Mouse (Mus musculus): Measurements from ENCODE around the gene Ebf1. TPM values are rescaled to one million over a fixed set of nuclear protein-coding genes. Genes with fewer than 3 reads are reported as not detected.

The Ebf1 gene
- total RNA-seq, 2 experiments from 2014 or later, result 7.6 to 21.0 TPM

- no peak for ATAC-seq (replicated peaks; ENCODE audit: low FRiP score, poor library complexity, severe bottlenecking)
Measured at GRCm38 (mm10) chr11:44764988-44765387, 147.9 kb downstream of the Ebf1 start.

GRCm38 (mm10) chr11:44766246-44766645 is 149.1 kb downstream of the Ebf1 start:
- no peak for ATAC-seq (replicated peaks; ENCODE audit: low FRiP score, poor library complexity, severe bottlenecking)

GRCm38 (mm10) chr11:44767322-44767721 is 150.2 kb downstream of the Ebf1 start:
- ATAC-seq (replicated peaks; ENCODE audit: low FRiP score, poor library complexity, severe bottlenecking), result no peak

- ATAC-seq (replicated peaks; ENCODE audit: low FRiP score, poor library complexity, severe bottlenecking), result no peak
Measured at GRCm38 (mm10) chr11:44768346-44768745, 151.2 kb downstream of the Ebf1 start.

GRCm38 (mm10) chr11:44770989-44771564 is 154.0 kb downstream of the Ebf1 start:
- no peak for ATAC-seq (replicated peaks; ENCODE audit: low FRiP score, poor library complexity, severe bottlenecking)

- ATAC-seq (replicated peaks; ENCODE audit: low FRiP score, poor library complexity, severe bottlenecking), result no peak
Measured at GRCm38 (mm10) chr11:44774411-44774810, 157.3 kb downstream of the Ebf1 start.

GRCm38 (mm10) chr11:44775549-44775948 is 158.4 kb downstream of the Ebf1 start:
- no peak for ATAC-seq (replicated peaks; ENCODE audit: low FRiP score, poor library complexity, severe bottlenecking)

GRCm38 (mm10) chr11:44776556-44776955 is 159.4 kb downstream of the Ebf1 start:
- ATAC-seq (replicated peaks; ENCODE audit: low FRiP score, poor library complexity, severe bottlenecking), result no peak

- ATAC-seq (replicated peaks; ENCODE audit: low FRiP score, poor library complexity, severe bottlenecking), result no peak
Measured at GRCm38 (mm10) chr11:44777331-44778310, 160.5 kb downstream of the Ebf1 start.

- ATAC-seq (replicated peaks; ENCODE audit: low FRiP score, poor library complexity, severe bottlenecking), result no peak
Measured at GRCm38 (mm10) chr11:44779030-44779429, 161.9 kb downstream of the Ebf1 start.

GRCm38 (mm10) chr11:44784255-44785029 is 167.3 kb downstream of the Ebf1 start:
- no peak for ATAC-seq (replicated peaks; ENCODE audit: low FRiP score, poor library complexity, severe bottlenecking)

GRCm38 (mm10) chr11:44785063-44785462 is 167.9 kb downstream of the Ebf1 start:
- ATAC-seq (replicated peaks; ENCODE audit: low FRiP score, poor library complexity, severe bottlenecking), result no peak

- no peak for ATAC-seq (replicated peaks; ENCODE audit: low FRiP score, poor library complexity, severe bottlenecking)
Measured at GRCm38 (mm10) chr11:44785479-44785878, 168.4 kb downstream of the Ebf1 start.

GRCm38 (mm10) chr11:44788003-44788402 is 170.9 kb downstream of the Ebf1 start:
- ATAC-seq (replicated peaks; ENCODE audit: low FRiP score, poor library complexity, severe bottlenecking), result no peak

- no peak for ATAC-seq (replicated peaks; ENCODE audit: low FRiP score, poor library complexity, severe bottlenecking)
Measured at GRCm38 (mm10) chr11:44792816-44793215, 175.7 kb downstream of the Ebf1 start.

GRCm38 (mm10) chr11:44794883-44795282 is 177.8 kb downstream of the Ebf1 start:
- ATAC-seq (replicated peaks; ENCODE audit: low FRiP score, poor library complexity, severe bottlenecking), result no peak

- ATAC-seq (replicated peaks; ENCODE audit: low FRiP score, poor library complexity, severe bottlenecking), result no peak
Measured at GRCm38 (mm10) chr11:44795767-44796166, 178.7 kb downstream of the Ebf1 start.

GRCm38 (mm10) chr11:44798270-44798669 is 181.2 kb downstream of the Ebf1 start:
- no peak for ATAC-seq (replicated peaks; ENCODE audit: low FRiP score, poor library complexity, severe bottlenecking)

- ATAC-seq (replicated peaks; ENCODE audit: low FRiP score, poor library complexity, severe bottlenecking), result no peak
Measured at GRCm38 (mm10) chr11:44804046-44804445, 186.9 kb downstream of the Ebf1 start.

- no peak for ATAC-seq (replicated peaks; ENCODE audit: low FRiP score, poor library complexity, severe bottlenecking)
Measured at GRCm38 (mm10) chr11:44806589-44806988, 189.5 kb downstream of the Ebf1 start.

Measured in erythroid progenitor cell, adult 5-6 weeks (primary cell).